Mouse (Mus musculus): ENCODE results near the gene Mitf.

- TF ChIP-seq GATA1 (IDR thresholded peaks at IDR 0.05; ENCODE audit: low read length) (no peak), TAL1 (IDR thresholded peaks at IDR 0.05; ENCODE audit: low read length) (no peak)
Observed at GRCm38 (mm10) chr6:97937897-97938614, 131.2 kb downstream of the Mitf start.
